Mouse (Mus musculus) lung, postnatal 10 days (tissue): ENCODE results near the gene Hlf.

Source experiments
- DNase-seq: peaks from one replicate; pipeline ENCODE4 v3.0.0; 2021

The Hlf gene

DNA sequence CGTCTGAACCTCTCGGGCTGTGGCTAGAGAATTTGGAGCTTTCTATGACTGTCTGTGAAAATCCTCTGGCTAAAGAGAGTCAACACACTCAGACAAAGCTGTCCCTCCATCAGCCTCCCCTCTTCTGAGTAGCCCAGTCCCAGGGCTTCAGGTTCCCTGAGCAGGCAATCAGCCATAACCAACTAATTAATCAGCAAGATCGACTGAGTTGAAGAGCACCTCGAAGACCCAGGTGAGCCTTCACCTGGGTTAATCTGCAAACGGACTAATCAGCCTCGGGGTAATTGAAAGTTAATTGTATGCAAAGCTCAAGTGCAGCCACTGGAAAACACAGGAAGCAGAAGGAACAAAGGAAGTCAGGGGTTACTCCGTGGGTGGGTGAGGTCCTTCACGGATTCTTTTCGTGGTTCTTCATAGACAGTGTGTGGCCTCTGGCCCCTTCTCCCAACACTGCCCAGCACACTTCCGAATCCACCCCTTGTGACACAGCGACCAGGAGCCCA is 19.9 kb downstream of the Hlf start:
- DNase-seq: no peak

DNA sequence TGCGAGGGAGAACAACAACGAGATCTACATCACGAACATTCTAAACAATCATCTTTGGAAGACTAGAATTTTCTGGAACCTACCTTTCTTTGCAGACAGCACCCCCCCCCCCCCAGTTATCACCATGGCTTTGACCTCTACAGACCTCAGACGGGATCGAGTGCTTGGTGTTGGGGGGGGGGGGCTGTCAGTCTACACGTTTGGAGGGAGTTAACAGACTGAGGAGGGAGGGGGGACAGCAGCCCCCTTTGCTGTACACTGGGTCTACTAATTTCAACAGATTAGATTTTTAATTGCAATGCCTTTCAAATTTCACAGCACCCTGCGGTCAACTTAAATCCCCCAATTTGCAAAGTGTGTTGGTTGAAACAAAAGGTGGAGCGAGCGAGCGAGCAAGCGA is 20.3 kb downstream of the Hlf start:
- no peak for DNase-seq

DNA sequence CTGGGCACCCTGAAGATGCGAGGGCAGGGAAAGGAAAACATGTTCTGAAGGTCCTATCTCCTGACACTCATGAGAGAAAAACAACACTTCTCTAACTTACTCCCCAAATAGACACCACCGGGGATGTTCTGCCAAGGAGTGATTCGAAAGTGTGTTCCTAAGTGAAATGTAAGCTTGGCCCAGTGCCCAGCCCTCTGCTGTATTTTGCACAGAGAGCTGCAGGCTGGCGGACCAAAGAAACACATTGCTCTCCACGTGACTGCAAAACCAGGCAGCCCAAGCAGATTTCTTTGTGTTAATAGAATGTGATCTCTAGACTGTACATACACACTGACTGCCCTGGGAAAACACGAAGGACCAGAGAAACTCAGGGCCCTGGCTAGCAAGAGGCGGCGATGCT is 21.1 kb downstream of the Hlf start:
- peak; percentile 96 for DNase-seq

DNA sequence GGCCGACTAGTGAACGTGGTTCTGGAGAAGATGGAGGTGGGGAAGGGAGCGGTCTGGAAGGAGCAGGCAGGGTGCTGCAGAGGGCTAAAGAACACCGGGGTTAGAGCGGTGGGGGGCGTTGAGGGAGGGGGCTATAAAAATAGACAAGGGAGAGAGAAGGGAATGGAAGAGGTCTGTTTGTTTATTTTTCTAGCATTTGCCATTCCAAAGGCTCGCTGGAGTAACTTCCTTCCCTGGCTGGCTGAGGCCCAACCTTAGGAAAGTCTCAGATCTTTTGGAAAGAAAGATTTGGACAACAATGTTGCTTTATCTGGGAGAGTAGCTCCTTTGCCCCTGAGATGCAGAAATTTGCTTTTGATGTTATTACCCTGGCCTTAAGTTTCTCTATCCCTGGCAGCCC is 21.6 kb downstream of the Hlf start:
- peak; percentile 72 for DNase-seq

DNA sequence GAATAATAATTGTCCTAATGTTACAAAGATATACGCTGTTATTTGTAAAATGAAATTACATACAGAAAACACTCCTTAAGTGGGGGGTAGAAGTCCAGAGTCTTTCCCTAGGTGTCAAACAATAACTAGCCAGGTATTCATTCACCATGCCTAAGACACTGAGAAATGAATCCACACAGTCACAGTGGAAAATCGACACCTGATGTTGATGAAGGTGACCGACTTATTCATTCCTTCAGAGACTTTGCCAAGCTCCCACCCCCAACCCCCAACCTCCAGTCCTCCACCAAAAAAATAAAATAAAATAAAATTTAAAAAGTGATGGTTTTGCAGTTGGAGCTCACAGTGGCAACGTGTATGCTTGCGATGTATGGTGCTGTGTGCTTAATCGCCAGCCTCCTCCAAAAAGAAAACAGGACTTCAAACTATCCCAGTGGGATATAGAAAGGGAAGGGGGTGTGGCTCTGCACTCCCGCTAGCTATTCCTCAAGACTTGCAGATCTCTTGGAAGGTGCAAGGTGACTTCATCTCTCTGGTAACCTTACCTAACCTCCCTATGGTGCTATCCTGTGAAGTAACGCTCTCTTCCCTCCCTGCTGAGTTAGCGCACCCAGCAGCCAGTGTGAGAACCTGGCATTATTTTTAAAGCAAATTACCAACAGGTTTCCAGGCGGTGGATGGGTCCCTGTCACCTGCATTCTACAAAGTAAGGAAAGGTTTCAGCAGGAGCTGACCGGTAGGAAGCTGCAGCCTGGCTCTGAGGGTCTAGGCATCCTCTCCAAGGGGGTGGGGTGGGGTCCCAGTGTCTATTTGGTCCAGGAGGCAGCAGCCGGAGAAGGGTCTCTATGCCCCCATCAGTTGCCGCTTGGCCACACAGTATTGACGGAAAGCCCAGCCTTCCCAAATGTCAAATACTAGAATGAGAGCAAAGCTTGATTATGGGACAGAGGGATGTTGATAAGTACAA is 22.5 kb downstream of the Hlf start:
- no peak for DNase-seq

DNA sequence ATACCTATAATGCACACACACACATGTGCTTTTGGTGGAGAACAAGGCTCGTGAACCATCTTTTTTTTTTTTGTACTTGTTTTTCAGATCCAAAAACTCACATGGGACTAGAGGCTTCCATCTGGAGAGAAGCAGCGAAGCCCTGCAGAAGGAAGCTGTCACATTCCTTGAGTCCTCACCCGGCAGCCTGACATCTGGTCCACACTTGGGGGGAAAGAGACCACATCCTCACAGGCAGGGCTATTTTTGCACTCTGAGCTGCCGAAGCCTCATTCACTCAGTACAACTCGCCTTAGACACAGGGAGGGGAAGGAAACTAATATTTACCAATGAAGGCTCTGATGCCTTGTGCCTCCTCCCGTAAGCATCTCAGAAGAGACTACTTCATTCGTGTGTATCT is 25.8 kb downstream of the Hlf start:
- DNase-seq: peak; percentile 68

DNA sequence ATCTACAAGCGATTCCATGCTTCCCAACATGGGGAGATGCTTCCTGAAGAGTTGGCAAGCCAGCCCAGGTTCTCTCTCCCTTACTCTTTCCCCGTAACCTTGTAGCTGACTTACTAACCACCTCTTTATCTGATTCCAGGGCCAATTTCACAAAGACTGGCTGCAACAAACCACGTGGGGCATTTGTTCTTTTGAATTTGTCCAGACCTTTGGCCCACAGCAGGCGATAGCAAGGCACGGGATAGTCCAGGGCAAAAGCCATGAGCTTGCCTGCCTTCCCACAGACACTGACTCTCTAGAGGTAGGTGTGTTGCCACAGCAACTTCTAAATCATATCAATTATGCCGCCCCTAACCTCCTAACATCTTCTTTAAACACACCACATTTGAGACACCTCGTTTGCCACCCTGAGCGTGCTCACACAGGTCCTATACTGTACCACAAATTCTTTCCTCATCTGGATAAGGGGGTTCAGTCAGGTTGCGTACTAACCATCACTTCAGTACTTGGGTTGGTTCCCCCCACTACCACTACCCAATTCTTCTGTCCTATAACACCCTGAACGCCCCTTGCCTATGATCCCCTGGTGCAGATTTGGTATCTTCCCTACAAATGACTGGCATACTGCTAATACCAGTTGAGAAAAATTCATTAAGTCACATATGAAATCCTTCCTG is 26.7 kb downstream of the Hlf start:
- DNase-seq: no peak

DNA sequence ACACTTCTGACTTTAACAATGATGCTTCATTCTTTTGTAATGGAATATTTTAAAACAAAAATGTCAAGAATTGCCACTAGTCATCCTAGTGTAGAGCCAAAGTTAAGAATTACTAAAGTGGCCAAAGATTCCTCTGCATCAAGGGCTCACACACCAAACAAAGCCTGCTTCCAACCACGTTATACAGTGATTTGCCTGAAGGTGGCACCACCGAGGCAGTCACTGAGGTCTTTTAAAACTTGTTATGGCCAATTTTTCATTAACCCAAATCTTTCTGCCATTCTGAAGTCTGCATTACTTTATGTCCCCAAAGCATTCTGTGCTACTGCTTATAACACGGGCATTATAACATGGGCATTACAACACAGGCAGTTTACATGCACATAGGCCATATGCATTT is 27.3 kb downstream of the Hlf start:
- DNase-seq: peak; percentile 77

DNA sequence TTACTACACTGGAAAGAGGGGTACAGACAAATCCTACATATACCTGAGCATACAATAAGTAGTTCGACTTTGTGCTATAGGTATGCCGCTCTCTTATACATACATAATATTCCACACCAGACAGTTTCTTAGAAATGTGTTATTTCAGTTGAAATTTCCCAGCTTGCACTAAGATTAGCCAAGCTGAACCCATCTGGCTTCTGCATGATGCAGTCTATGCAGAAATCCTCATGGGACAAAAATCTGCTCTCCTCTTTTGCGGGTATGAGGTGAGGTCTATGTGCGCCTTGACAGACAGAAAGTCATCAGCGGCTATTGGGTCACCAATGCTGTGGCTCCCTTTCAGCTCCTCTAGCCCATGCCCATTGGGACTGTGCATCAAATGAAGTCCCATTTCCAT is 30.2 kb downstream of the Hlf start:
- DNase-seq: no peak

DNA sequence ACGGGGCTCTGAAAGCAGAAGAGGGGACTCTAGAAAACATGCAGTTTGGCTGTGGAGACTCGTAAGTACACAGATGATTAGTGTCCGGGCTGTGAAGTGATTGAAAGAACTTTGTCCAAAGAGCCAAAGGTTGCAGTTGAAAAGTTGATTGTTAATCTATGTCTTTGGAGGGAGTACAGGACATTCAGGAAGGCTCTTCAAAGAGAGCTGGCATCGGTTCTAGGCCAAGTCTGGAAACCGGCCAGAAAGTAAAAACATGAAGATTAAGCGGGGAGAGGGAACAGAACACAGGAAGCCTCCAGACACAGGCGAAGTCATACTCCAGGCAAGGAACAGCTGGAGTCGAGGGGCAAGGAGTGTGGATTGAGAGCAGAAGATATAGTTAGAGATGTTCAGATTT is 32.6 kb downstream of the Hlf start:
- DNase-seq: peak; percentile 73

DNA sequence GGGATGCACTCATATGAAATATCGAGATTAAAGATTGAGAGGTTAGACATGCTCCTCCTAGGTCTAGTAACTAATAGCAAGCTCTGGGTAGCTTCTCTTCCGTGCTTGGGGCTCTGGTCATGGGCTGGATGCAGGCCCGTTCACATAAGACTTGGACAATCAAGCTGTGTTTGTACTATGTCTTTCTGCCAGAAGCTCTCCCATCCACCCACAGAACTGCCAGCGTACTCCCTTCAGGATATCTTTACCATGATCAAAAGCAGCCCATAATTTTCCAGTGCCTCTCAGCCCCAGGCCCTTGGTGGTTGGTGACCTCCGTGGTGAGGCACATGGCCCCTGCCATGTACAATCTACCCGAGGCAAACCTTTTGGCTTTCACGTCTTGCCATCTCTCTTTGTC is 33.3 kb downstream of the Hlf start:
- DNase-seq: peak; percentile 31

DNA sequence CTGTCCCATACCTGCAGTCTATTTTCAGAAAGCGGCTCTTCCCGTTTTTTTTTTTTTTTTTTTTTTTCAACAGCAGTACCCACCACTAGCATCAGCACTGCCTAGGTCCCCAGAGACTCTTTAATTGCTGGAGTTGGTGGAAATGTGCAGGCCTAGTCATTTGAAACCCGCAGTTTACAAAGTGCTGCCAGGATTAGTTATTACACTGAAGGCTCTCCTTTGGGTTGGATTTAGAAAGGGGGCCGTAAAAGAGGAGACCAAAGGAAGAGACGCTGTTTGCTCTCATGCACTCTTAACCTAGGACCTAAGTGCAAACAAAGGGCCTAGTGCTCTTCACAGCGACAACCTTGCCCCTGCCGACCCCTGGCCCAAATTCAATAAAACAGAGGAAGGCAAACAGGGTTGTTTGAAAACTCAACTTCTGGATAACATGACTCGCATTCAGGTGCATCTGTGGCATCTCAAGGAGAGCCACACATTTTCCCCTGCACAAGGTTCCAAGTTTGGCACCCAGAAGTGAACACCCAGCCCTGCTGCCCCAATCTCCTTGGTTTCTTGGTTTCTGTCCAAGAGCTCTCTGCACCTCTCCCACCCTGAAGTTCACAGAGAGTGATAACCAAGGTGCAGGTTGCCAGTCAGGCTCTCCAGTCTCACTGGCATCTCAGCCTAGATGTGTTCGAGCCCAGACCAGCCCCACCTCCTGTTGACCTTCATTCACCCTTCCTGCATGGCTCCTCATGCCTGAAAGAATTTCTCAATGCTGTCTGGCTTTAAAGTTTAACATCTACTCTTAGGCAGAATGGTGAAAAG is 34.0 kb downstream of the Hlf start:
- no peak for DNase-seq

DNA sequence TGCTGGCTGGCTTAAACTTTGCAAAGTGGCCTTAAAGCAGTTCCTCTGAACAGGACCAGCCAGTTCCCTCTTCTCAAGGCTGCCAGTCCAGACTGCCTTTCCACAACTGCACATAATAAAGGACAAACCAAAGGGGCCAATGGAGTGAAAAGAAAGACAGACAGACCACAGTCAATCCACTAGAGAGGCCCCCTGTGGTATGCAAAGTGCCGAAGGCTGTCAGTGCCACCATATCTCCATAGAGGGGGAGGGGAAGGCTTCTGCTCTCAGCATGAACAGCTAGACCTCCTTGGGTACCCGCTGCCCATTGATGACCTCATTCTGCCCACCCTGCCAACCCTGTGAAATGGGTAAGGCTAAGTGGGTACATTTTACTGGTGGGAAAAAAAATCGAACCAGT is 34.7 kb downstream of the Hlf start:
- DNase-seq: no peak

DNA sequence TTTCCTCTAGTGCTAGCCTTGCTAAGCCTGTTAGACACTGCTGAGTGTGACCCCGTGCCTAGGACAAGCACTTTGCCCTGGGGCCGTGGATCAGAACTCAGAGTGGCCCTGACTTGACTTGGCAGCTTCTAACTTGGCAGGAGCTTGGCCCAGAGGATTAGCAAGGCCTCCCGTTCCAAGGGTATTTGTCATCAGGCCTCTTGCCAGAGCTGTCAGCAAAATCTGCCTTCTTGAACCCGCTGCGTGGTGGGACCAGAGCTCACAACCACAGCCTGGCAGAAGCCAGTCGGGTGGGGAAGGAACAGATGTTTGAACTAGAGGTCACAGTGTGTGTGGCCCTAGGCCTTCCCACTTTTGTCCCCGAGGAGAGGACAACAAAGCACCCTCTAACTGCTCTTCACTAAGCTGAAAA is 35.4 kb downstream of the Hlf start:
- peak; percentile 91 for DNase-seq

DNA sequence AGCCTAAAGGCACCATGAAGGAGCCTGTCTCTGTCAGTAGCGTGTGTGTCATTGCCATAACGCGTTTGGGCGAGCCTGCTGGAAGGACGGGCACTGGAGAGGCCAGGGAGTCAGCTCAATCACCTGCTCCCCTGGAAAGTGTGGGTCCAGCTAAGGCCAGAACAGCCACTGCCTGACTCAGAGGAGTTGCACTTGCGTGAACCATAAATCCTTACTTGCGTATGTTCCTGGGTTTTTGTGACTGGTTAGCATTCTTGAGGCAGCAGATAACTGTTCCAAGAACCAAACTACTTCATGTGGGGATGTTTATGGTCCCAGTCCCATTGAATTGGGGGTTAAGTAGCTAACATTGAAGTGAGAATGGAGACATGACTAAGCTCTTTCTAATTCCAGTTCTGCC is 38.0 kb downstream of the Hlf start:
- DNase-seq: no peak

DNA sequence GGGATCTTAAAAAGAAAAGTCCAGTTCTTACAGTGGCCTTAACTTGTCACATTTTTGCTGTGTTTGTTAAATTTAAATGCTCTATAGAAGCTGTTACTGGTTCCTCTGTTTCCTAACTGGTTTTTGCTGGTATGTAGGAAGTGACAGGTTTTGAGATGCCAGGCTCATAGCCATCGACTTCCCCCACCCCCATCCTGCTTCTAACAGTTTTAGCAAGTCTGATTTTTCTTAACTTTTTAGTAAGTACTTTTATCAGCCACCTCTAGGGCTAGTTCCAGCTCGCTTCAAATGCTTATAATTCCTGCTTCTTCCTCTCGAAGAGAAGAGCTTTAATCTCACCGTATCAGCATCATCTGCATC is 40.6 kb downstream of the Hlf start:
- DNase-seq: no peak

DNA sequence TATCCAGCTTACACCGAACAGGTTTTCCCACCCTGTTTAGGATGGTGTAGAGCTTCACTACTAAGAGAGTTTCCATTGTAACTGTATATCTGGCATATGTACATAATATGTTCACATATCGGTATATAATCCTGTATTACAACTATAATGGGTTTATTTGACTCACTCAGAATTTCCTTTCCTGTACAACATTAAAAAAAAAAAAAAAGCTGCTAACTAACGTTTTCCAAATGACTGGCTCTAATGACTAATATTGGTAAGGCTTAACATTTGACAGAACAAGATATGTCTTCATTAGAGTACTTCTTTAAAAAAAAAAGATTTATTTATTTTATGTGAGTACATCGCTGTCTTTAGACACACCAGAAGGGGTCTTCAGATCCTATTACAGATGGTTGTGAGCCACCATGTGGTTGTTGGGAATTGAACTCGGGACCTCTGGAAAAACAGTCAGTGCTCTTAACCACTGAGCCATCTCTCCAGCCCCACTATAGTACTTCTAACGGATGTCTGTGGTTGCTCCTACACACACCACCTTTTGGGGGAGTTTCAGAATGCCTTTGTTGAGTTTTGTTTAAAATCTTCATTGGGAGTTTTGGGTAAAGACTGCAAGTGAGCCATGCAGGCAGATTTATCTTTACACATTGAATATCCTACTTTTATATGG is 41.1 kb downstream of the Hlf start:
- no peak for DNase-seq

DNA sequence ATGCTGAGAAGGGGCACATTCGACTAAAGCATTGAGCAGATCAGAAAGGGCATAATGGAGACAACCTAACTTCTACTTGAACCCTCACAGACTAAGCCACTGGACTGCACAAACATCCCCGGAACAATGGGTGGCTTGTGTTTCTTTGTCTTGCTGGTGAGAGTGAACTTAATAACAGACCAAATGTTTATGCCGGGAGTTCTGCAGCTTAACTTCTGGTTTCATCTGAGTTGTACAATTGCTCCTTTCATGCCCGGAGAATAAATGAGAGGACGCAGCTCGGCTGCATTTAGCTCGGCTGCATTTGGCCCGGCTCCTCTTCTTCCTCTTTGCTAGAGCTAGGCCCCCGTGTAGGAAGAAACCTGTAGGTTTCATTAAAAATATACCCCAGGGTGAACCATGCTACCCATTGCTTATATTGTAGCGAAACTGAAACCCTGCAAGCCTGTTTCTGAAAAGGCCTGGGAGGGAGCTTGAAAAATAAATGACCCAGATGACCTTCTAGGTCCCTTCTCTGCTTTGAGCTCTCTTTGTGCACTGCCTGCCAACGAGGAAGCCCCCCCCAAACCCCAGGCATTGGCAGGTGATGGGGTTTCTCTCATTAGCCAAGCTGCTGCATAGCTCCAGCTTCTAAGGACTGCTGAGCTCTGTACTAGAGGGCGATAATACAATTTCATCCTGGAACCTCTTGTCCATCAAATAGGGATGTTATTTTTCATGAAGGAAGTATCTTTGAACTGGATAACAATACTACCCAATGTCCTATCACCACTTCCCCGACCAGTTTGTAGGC is 42.8 kb downstream of the Hlf start:
- no peak for DNase-seq

DNA sequence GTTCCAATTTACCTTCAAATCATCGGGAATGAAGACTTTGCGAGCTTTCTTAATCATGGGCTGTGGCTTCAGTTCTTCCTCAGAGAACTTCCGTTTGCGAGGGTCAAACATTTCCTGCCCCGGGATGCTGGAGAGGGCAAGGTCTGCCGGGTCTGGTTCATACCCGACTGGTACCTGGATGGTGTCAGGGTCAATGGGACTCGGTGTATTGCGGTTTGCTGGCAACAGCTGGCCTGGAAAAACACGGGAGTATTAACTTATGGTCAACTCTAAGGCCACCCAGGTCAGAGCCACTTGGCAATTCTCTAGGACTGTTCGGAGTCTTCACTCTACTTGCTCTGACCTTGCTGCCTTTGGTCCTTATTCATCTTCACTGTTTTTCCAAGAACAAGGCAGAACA is 44.9 kb downstream of the Hlf start:
- no peak for DNase-seq

DNA sequence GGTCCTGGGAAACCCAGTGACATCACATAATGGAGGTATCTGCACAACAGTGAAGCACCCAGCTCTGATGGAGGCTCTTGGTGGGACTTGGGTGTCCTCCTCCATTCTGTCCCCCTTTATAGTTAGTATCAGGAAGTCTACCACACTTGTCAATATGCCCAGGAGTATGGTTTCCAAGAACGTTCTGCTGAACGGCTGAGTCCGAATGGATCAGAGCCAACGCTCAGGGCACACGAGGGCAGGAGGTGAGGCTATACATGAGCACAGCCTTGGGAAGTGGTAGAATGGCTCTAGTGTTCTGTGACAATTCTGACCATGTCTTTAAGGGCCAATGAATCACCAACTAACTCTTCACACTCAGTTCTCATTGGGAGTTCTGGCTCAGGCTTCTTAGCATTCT is 47.8 kb downstream of the Hlf start:
- DNase-seq: no peak

DNA sequence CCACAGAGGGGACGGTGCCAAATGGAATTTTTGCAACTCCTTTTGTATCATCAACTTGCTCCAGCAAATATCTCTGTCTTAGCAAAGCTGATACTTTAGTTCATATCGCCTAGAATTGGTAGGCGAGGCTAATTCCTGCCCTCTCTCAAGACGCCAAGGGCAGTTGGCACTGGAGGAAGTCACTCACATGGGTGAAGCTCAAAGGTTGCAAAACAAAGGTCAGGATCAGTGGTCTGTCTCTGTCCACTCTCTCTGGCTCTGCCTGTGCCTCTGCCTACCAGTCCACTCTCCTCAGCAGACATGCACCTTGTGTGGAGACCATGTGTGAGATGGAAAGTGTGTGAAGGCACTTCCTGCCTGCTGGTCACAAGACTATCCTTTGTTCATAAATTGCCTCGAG is 48.4 kb downstream of the Hlf start:
- no peak for DNase-seq

DNA sequence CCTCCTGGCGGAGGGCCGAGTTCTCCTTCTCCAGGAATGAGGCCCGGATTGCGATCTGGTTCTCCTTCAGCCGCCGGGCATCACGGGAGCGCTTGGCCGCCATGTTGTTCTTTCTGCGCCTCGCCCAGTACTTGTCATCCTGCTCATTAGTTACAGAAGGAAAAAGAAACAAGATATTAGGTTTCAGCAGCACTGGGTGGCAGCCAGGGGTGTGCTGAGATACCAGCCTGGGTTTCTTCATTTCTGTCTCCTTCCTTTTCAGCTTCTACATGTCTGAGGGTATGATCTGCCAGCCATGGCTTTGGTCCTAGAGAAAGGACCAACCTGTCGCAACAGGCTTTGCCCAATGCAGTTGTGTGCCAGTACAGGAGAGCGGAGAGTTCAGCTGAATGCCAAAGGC is 49.9 kb downstream of the Hlf start:
- DNase-seq: no peak
